Mouse (Mus musculus) heart, embryonic 15.5 days (tissue): ENCODE data around the gene Gtf2a1l. TPM values are rescaled to one million over a fixed set of nuclear protein-coding genes. Genes with fewer than 3 reads are reported as not detected.
A peak's percentile ranks its signal among the peaks of the same experiment; 100 is the strongest.

Experiments
- ATAC-seq: fragments of 200-750 bp; cut with Nextera tagmentation; replicated peaks from 2 replicates; pipeline ENCODE4 v1.8.0; 2017; ENCODE audit warnings: low read depth, moderate TSS enrichment; ENCODE audit not compliant: insufficient number of reproducible peaks, insufficient read depth, low FRiP score
- H3K27ac ChIP-seq: fragments of 300-500 bp; sonication (generic); 2 replicates; pipeline ENCODE4 v1.5.1; 2015; ENCODE audit warnings: mild to moderate bottlenecking, inconsistent platforms
- H3K27me3 ChIP-seq: fragments of 300-500 bp; sonication (generic); 2 replicates; pipeline ENCODE4 v1.6.1; 2015; ENCODE audit warnings: inconsistent platforms
- H3K36me3 ChIP-seq: fragments of 300-500 bp; sonication (generic); 2 replicates; pipeline ENCODE4 v1.6.1; 2015; ENCODE audit warnings: mild to moderate bottlenecking, inconsistent platforms
- H3K4me1 ChIP-seq: fragments of 300-500 bp; sonication (generic); replicated peaks from 2 replicates; pipeline ENCODE4 v1.6.1; 2015; ENCODE audit warnings: inconsistent platforms
- H3K4me2 ChIP-seq: fragments of 300-500 bp; sonication (generic); 2 replicates; pipeline ENCODE4 v1.6.1; 2015; ENCODE audit warnings: inconsistent platforms, mild to moderate bottlenecking, moderate library complexity
- H3K4me3 ChIP-seq: fragments of 300-500 bp; sonication (generic); 2 replicates; pipeline ENCODE4 v1.5.1; 2015; ENCODE audit warnings: mild to moderate bottlenecking, inconsistent platforms
- H3K9ac ChIP-seq: fragments of 300-500 bp; sonication (generic); 2 replicates; pipeline ENCODE4 v1.6.1; 2015; ENCODE audit warnings: mild to moderate bottlenecking, inconsistent platforms
- H3K9me3 ChIP-seq: fragments of 300-500 bp; sonication (generic); replicated peaks from 2 replicates; pipeline ENCODE4 v1.6.1; 2016; ENCODE audit warnings: inconsistent platforms
- WGBS: fragments of 180-500 bp; shearing (Covaris S2); methylation state at CpG from one replicate; pipeline ENCODE4 v1.1.7; 2015; ENCODE audit warnings: mixed read lengths; 5-methylcytosine and 5-hydroxymethylcytosine counted together
- polyA plus RNA-seq: library from polyadenylated mRNA; unstranded; fragments of >200 nt; fragmentation: Nextera tagmentation; extraction: Ambion mirVana; gene quantifications from 2 replicates; pipeline ENCODE4 v1.2.1, GENCODE M21; 2015

Gtf2a1l gene
- polyA plus RNA-seq, 1 experiment from 2014 or later, result 0.08 TPM

DNA sequence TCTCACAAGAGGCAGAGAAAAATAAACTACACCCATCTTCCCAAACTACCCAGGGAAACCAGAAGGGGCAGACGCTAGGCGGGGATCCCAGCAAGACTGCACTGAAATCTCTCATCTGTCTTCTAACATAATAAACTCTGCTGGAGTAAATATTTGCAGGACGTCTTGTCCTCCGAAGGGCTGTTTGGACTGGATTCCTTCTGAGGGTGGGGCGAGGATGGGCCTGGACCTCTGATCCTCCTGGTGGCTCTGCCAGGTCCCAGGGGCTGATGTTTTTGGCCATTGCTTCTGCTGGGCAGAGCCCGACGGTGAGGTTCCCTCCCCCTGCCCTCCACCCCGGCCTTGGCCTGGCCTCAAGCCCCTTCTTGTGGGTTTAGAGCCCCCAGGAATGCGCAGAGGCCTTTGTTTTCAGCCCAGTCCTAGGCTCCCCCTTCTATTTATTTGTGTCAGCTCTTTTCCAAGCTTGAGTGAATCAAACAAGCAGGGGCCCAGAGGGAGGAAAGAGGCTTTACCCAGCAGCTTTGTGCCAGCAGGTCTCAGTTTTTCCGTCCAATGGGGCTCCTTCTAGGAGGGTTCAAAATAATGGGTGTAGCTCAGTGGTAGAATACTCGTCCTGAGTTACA lies 38.4 kb upstream of the Gtf2a1l start:
- H3K9me3 ChIP-seq, result no peaks in the 10 kb centered on the region
- H3K4me2 ChIP-seq, result peak overlapping the region; percentile 54
- H3K9ac ChIP-seq, result peak overlapping the region; percentile 40
- peaks cover 71% of the 10 kb centered on the region for H3K4me1 ChIP-seq
- peak overlapping the region; percentile 93 for H3K27ac ChIP-seq
- H3K27me3 ChIP-seq, result no peaks in the 10 kb centered on the region
- no peaks in the 10 kb centered on the region for H3K36me3 ChIP-seq
- WGBS, result 27% methylated on average over 11 of the region's 11 CpGs
- H3K4me3 ChIP-seq, result no peak overlapping the region
- no peak for ATAC-seq

DNA sequence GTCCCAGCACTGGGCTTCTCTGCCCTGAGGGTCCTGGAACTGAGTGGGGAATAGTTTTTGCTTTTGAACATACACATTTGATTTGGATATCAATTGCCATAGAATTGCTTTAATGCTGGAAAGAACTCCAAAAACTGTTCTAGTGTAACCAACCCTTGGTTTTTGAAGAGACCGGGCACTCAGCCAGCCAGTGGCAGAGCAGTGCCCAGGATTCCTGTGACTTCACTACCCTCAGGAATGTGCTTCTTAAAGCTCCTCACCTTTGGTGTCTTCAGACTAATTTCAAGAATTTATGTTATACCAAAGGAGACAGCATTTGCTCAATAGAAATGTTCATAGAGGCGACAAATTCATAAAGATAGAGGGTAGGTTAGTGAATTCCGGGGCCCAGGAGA lies 37.9 kb upstream of the Gtf2a1l start:
- Histone ChIP-seq H3K9ac (no peak overlapping the region), H3K9me3 (no peaks in the 10 kb centered on the region), H3K27me3 (no peaks in the 10 kb centered on the region), H3K4me2 (peak overlapping the region; percentile 54), H3K27ac (peak overlapping the region; percentile 93), H3K36me3 (peaks cover 3% of the 10 kb centered on the region), H3K4me3 (no peak overlapping the region), H3K4me1 (peaks cover 66% of the 10 kb centered on the region)
- no peak for ATAC-seq
- WGBS, result 70% methylated on average over 3 of the region's 3 CpGs

DNA sequence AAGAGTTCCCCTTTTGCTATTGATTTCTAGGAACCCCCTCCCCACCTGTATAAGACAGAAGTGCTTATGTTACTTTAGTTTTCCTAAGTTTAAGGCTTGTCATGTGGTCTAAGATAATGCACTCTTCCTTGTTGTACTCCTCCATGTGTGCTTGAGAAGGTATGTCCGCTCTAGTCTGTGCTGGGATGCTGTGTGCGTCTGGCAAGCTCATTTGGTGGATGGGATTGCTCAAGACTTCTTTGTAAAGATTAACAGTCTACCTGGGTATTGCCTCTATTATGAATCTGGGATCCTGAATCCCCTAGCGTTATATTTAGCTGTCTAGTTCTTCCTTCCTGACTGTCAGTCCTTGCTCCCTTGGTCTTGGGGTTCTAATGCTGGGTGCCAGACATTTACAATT lies 35.8 kb upstream of the Gtf2a1l start:
- Histone ChIP-seq H3K4me3 (no peak overlapping the region), H3K27me3 (no peaks in the 10 kb centered on the region), H3K4me2 (no peak overlapping the region), H3K9me3 (no peaks in the 10 kb centered on the region), H3K4me1 (peaks cover 46% of the 10 kb centered on the region), H3K36me3 (peaks cover 19% of the 10 kb centered on the region), H3K27ac (no peak overlapping the region), H3K9ac (no peak overlapping the region)
- no peak for ATAC-seq
- 78% methylated on average over 3 of the region's 3 CpGs for WGBS

DNA sequence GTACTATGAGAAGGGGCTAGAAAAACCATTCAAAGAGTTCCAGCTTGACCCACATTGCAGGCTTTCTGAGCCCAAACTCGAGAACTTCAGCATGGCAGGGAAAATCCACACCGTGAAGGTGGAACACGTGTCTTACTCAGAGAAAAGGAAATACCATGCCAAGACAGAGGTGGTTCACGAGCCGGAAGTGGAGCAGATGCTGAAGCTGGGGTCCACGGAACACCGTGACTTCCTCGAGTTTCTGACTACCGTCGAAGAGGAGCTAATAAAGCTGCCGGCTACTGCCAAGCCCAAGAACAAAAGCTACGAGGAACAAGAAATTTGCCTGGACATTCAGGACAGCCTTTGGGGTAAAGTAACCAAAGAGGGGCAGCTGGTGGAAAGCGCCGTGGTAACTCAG lies 32.4 kb upstream of the Gtf2a1l start:
- Histone ChIP-seq H3K9ac (no peak overlapping the region), H3K9me3 (no peaks in the 10 kb centered on the region), H3K27ac (no peak overlapping the region), H3K4me1 (peaks cover 18% of the 10 kb centered on the region), H3K27me3 (no peaks in the 10 kb centered on the region), H3K4me3 (no peak overlapping the region), H3K36me3 (peaks cover 19% of the 10 kb centered on the region), H3K4me2 (no peak overlapping the region)
- no peak for ATAC-seq
- 81% methylated on average over 14 of the region's 14 CpGs for WGBS

DNA sequence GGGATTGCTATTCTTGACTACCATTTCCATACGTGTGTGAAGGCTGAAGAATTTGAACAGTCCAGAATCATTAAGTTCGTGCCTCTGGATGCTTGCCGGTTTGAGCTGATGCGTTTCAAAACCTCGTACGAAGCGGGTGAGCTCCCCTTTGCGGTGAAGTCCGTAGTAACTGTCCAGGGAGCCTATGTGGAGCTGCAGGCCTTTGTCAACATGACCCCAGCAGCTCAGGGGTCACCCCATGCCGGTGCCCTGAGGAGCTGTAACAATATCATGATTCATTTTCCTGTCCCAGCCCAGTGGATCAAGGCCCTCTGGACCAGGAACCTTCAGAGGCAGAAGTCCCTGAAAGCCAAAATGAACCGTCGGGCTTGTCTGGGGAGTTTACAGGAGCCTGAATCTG lies 31.9 kb upstream of the Gtf2a1l start:
- Histone ChIP-seq H3K27me3 (no peaks in the 10 kb centered on the region), H3K9me3 (no peaks in the 10 kb centered on the region), H3K9ac (no peak overlapping the region), H3K4me1 (peaks cover 13% of the 10 kb centered on the region), H3K4me3 (no peak overlapping the region), H3K27ac (no peak overlapping the region), H3K36me3 (peaks cover 19% of the 10 kb centered on the region), H3K4me2 (no peak overlapping the region)
- no peak for ATAC-seq
- 65% methylated on average over 12 of the region's 12 CpGs for WGBS

DNA sequence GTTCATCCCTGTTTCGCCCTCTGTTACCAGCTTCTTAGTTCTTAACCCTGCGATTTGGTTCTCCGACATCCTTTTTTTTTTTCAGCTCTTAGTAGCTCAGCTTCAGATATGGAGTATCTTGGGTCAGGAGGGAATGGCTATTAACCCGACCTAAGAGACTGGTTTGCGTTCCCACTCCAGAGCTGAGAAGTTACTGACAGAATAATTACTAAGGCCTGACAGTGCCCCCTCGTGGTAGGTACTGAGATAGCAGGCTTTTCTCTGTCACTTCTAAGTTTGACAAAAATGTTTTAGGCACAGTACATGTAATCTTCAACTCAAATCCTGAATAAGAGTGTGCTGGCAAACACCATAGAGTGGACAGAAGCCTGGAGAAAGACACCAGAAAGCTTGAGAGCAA lies 27.4 kb upstream of the Gtf2a1l start:
- Histone ChIP-seq H3K4me1 (peaks cover 6% of the 10 kb centered on the region), H3K4me2 (no peak overlapping the region), H3K27ac (no peak overlapping the region), H3K27me3 (no peaks in the 10 kb centered on the region), H3K4me3 (no peak overlapping the region), H3K9me3 (no peaks in the 10 kb centered on the region), H3K9ac (no peak overlapping the region), H3K36me3 (peaks cover 22% of the 10 kb centered on the region)
- ATAC-seq, result no peak; the same call in 1 of the 2 replicates
- WGBS, result 21% methylated on average over 6 of the region's 6 CpGs

DNA sequence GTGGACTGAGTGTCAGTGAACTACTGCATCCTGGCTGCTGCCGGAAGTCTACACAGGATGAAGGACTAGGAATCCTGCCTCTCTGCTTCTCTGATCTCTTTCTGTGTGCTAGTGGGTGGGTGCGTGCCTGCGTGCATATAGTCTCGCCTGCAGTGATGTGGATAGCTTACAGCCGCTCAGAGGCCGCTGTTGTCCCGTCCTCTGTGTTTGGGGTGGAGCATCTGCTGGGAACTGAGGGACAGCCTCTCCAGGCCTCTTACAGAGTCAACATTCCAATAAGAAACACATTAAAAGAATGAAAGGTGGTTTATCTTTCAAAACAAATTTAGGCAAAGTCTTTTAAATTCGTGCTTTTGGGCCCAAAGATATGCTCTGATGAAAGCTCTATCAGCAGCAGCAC lies 26.6 kb upstream of the Gtf2a1l start:
- Histone ChIP-seq H3K27me3 (no peaks in the 10 kb centered on the region), H3K4me2 (no peak overlapping the region), H3K4me1 (peaks cover 6% of the 10 kb centered on the region), H3K27ac (no peak overlapping the region), H3K9ac (no peak overlapping the region), H3K9me3 (no peaks in the 10 kb centered on the region), H3K36me3 (peaks cover 21% of the 10 kb centered on the region), H3K4me3 (no peak overlapping the region)
- no peak for ATAC-seq
- WGBS, result 85% methylated on average over 8 of the region's 8 CpGs

DNA sequence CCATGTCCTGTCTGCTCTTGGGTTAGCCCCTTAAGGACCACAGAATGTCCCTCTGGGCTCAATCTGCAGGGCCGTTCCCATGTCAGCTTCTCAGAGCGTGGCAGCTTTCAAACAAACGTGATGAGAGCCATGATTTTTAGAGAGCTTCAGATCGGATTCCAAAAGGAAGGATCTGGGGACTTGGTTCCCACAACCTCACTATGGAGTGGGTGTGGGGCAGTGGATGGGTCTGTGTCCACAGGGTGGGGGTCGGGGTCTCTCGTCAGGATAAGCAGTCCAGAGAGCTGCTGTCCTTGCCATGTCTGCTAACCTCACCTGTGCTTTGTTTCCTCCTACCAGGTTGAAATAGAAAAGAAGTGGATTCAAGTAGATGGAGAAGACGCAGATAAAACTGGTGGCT lies 23.6 kb upstream of the Gtf2a1l start:
- no peak overlapping the region for H3K4me3 ChIP-seq
- H3K27ac ChIP-seq, result no peak overlapping the region
- no peak overlapping the region for H3K9ac ChIP-seq
- H3K4me1 ChIP-seq, result peaks cover 6% of the 10 kb centered on the region
- no peak overlapping the region for H3K4me2 ChIP-seq
- H3K27me3 ChIP-seq, result no peaks in the 10 kb centered on the region
- no peaks in the 10 kb centered on the region for H3K9me3 ChIP-seq
- H3K36me3 ChIP-seq, result peaks cover 34% of the 10 kb centered on the region
- no peak for ATAC-seq
- 82% methylated on average over 7 of the region's 7 CpGs for WGBS

DNA sequence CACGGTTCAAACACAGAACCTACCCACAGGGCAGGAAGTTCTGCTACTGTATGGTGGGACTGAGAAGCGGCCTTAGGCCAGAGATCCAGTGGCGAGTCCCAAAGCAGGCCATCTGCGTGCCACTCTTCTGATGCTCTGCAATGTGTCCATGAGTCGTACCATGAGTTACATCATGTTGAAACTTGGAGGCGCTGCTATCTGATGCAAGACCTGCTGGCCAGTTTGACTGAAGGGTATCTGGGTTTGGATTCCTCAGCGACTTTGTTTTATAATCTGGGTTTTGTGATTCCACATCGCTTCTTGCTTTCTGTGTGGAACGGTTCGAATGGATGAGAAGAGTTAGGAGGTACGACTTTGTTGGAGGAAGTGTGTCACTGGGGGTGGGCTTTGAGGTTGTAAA lies 23.2 kb upstream of the Gtf2a1l start:
- H3K9ac ChIP-seq, result no peak overlapping the region
- WGBS, result 89% methylated on average over 11 of the region's 11 CpGs
- peaks cover 34% of the 10 kb centered on the region for H3K36me3 ChIP-seq
- no peak overlapping the region for H3K27ac ChIP-seq
- ATAC-seq, result no peak
- H3K4me2 ChIP-seq, result no peak overlapping the region
- no peaks in the 10 kb centered on the region for H3K9me3 ChIP-seq
- no peak overlapping the region for H3K4me3 ChIP-seq
- H3K27me3 ChIP-seq, result no peaks in the 10 kb centered on the region
- peaks cover 6% of the 10 kb centered on the region for H3K4me1 ChIP-seq

DNA sequence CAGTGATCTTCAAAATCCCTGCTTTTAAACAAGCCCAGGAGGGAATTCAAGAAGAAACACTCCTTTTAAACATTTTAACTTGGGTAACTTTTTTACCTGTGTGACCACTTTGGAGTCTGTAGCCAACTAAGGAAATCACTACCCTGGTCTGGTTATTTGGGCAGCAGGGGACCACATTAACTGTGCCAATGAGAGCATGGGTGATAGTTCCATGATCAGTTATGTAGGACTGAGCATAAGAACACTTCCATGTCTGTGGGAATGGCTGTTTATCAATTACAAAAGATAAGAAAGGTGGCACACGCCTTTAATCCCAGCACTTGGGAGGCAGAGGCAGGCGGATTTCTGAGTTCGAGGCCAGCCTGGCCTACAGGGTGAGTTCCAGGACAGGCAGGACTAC lies 21.3 kb upstream of the Gtf2a1l start:
- Histone ChIP-seq H3K27ac (no peak overlapping the region), H3K4me2 (no peak overlapping the region), H3K9ac (no peak overlapping the region), H3K4me1 (no peaks in the 10 kb centered on the region), H3K27me3 (no peaks in the 10 kb centered on the region), H3K4me3 (no peak overlapping the region), H3K9me3 (no peaks in the 10 kb centered on the region), H3K36me3 (peaks cover 30% of the 10 kb centered on the region)
- ATAC-seq, result no peak
- WGBS, result 87% methylated on average over 3 of the region's 3 CpGs

DNA sequence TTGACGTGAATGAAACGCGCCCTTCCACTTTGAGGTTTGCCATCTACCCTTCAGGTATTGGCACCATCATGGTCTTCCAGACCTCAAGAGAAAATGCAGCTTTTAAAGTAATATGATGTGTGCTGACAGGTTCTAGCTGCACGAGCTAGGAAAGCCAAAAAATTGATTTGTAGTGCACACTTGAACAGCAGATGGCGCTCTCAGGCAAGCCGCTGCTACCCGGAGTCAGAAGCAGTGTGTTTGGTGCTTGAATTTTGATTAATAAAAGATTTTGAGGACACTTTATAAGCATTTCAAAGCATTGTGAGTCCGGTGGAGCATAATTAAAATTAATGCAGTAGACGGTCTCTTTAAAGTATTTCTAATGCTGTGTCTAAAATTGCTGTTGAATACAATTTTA lies 16.4 kb upstream of the Gtf2a1l start:
- Histone ChIP-seq H3K9me3 (no peaks in the 10 kb centered on the region), H3K4me1 (0 out of 2 replicates have a peak, but pooled peaks cover 5% of the 10 kb centered on the region), H3K9ac (no peak overlapping the region), H3K27ac (no peak overlapping the region), H3K4me3 (no peak overlapping the region), H3K27me3 (0 out of 2 replicates have a peak, but pooled peaks cover 4% of the 10 kb centered on the region), H3K4me2 (no peak overlapping the region), H3K36me3 (peaks cover 14% of the 10 kb centered on the region)
- ATAC-seq, result no peak
- 3% methylated on average over 9 of the region's 9 CpGs for WGBS

DNA sequence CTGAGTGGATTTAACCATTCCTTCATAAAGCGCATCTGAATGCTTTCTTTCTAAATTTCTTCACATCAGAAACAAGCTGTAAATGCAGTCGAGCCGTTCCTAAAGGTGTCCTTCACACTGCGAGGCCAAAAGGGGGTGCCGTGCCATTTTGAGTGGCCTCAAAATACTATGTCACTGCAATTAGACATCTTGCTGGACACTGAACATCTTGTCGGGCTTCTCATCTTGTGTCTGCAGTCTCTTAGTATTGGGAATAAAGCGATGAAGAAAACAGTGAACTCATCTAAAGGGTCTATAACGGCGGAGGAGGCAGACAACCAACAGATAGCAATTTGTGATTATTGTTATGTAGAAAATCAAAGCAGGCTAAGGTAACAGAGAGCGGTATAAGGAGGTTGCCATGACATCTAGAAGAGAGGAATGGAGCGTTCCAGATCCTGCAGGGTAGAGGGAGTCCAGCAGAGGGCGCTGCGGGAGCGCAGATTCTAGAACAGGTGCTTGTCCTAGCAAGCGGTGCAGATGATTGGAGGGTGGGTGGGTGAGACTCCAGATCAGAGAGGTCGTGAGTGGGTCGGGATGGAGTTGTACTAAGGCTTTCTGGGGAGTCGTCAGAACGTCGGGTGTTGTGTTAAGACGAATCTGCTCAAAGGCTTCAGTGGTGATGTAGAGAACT lies 15.6 kb upstream of the Gtf2a1l start:
- Histone ChIP-seq H3K27ac (no peak overlapping the region), H3K27me3 (0 out of 2 replicates have a peak, but pooled peaks cover 4% of the 10 kb centered on the region), H3K4me1 (0 out of 2 replicates have a peak, but pooled peaks cover 5% of the 10 kb centered on the region), H3K4me3 (no peak overlapping the region), H3K9me3 (no peaks in the 10 kb centered on the region), H3K9ac (no peak overlapping the region), H3K4me2 (no peak overlapping the region), H3K36me3 (peaks cover 9% of the 10 kb centered on the region)
- no peak; the same call in 1 of the 2 replicates for ATAC-seq
- 18% methylated on average over 21 of the region's 21 CpGs for WGBS
